Mouse (Mus musculus) hindbrain, embryonic 16.5 days (tissue): ENCODE measurements at regions not wholly inside any gene's neighbourhood (a gene's known extent, or its start where the extent isn't known, plus 50 kb on each side); places are given as distances from the start of the nearest gene placed in this dataset.
"Not testable (repeated sequence)": the region's sequence is repeated elsewhere in the genome, so short reads cannot be mapped to it uniquely, and the experiment has no call there.

ENCODE experiments used
- ATAC-seq: fragments of 200-750 bp; cut with Nextera tagmentation; 2 replicates; pipeline ENCODE4 v1.8.0; 2017; ENCODE audit warnings: moderate TSS enrichment, moderate library complexity
- H3K27ac ChIP-seq: fragments of 300-500 bp; sonication (generic); 2 replicates; pipeline ENCODE4 v1.5.1; 2014; ENCODE audit warnings: low read depth, mild to moderate bottlenecking, control low read depth, low read length, moderate library complexity
- H3K27me3 ChIP-seq: fragments of 300-500 bp; sonication (generic); replicated peaks from 2 replicates; pipeline ENCODE4 v1.6.1; 2014; ENCODE audit warnings: low read length; ENCODE audit not compliant: control insufficient read depth, insufficient read depth
- H3K36me3 ChIP-seq: fragments of 300-500 bp; sonication (generic); 2 replicates; pipeline ENCODE4 v1.6.1; 2014; ENCODE audit warnings: mild to moderate bottlenecking, low read length, moderate library complexity, mixed read lengths; ENCODE audit not compliant: control insufficient read depth, insufficient read depth
- H3K4me1 ChIP-seq: fragments of 300-500 bp; sonication (generic); 2 replicates; pipeline ENCODE4 v1.6.1; 2014; ENCODE audit warnings: low read depth, low read length; ENCODE audit not compliant: control insufficient read depth, insufficient read depth
- H3K4me2 ChIP-seq: fragments of 300-500 bp; sonication (generic); 2 replicates; pipeline ENCODE4 v1.6.1; 2014; ENCODE audit warnings: mild to moderate bottlenecking, low read length, control low read depth, moderate library complexity
- H3K4me3 ChIP-seq: fragments of 300-500 bp; sonication (generic); 2 replicates; pipeline ENCODE4 v1.5.1; 2014; ENCODE audit warnings: mild to moderate bottlenecking, low read length, control low read depth, moderate library complexity
- H3K9ac ChIP-seq: fragments of 300-500 bp; sonication (generic); 2 replicates; pipeline ENCODE4 v1.6.1; 2014; ENCODE audit warnings: low read depth, mild to moderate bottlenecking, control low read depth, low read length, moderate library complexity
- H3K9me3 ChIP-seq: fragments of 300-500 bp; sonication (generic); 2 replicates; pipeline ENCODE4 v1.6.1; 2014; ENCODE audit warnings: mild to moderate bottlenecking, low read length, moderate library complexity; ENCODE audit not compliant: control insufficient read depth
- WGBS: fragments of 180-500 bp; shearing (Covaris S2); extraction: QIAGEN DNeasy Blood & Tissue Kit; methylation state at CpG from one replicate; pipeline ENCODE4 v1.1.7; 2014; 5-methylcytosine and 5-hydroxymethylcytosine counted together

- Histone ChIP-seq H3K4me3 (no peak overlapping the region), H3K27me3 (no peaks in the 10 kb centered on the region), H3K4me1 (peaks cover 2% of the 10 kb centered on the region; the same call in 1 of the 2 replicates), H3K36me3 (no peaks in the 10 kb centered on the region), H3K9ac (no peak overlapping the region), H3K27ac (peak overlapping the region; percentile 51), H3K4me2 (no peak overlapping the region), H3K9me3 (no peaks in the 10 kb centered on the region)
- ATAC-seq: peak; percentile 79
- 34% methylated on average over 6 of the region's 6 CpGs for WGBS
Measured at GRCm38 (mm10) chr1:14109190-14109482, 1984.0 kb downstream of the 4930444P10Rik start.

- no peaks in the 10 kb centered on the region for H3K27me3 ChIP-seq
- H3K4me1 ChIP-seq: peaks cover 2% of the 10 kb centered on the region; the same call in 1 of the 2 replicates
- no peaks in the 10 kb centered on the region for H3K9me3 ChIP-seq
- 40% methylated on average over 7 of the region's 7 CpGs for WGBS
- no peak overlapping the region for H3K4me3 ChIP-seq
- no peak overlapping the region for H3K27ac ChIP-seq
- no peaks in the 10 kb centered on the region for H3K36me3 ChIP-seq
- H3K4me2 ChIP-seq: no peak overlapping the region
- peak; percentile 85 for ATAC-seq
- no peak overlapping the region for H3K9ac ChIP-seq
Measured at GRCm38 (mm10) chr1:14108450-14109189, 1984.5 kb downstream of the 4930444P10Rik start.

- WGBS: 95% methylated on average over 4 of the region's 6 CpGs
- not testable (repeated sequence) for ATAC-seq, H3K9ac ChIP-seq, H3K4me3 ChIP-seq, H3K4me2 ChIP-seq, H3K4me1 ChIP-seq, H3K27ac ChIP-seq, H3K9me3 ChIP-seq, H3K27me3 ChIP-seq, H3K36me3 ChIP-seq
Measured at GRCm38 (mm10) chr1:14105521-14105920, 1987.6 kb downstream of the 4930444P10Rik start.

- no peak overlapping the region for H3K9ac ChIP-seq
- H3K27me3 ChIP-seq: no peaks in the 10 kb centered on the region
- ATAC-seq: no peak
- no peak overlapping the region for H3K4me3 ChIP-seq
- peaks cover 2% of the 10 kb centered on the region; the same call in 1 of the 2 replicates for H3K4me1 ChIP-seq
- no peaks in the 10 kb centered on the region for H3K36me3 ChIP-seq
- no peaks in the 10 kb centered on the region for H3K9me3 ChIP-seq
- H3K27ac ChIP-seq: no peak overlapping the region
- H3K4me2 ChIP-seq: no peak overlapping the region
- WGBS: 87% methylated on average over 2 of the region's 2 CpGs
Measured at GRCm38 (mm10) chr1:14104529-14104928, 1988.6 kb downstream of the 4930444P10Rik start.

- peaks cover 3% of the 10 kb centered on the region; the same call in 1 of the 2 replicates for H3K4me1 ChIP-seq
- H3K36me3 ChIP-seq: no peaks in the 10 kb centered on the region
- H3K4me3 ChIP-seq: no peak overlapping the region
- no peaks in the 10 kb centered on the region for H3K9me3 ChIP-seq
- H3K4me2 ChIP-seq: no peak overlapping the region
- no peak for ATAC-seq
- WGBS: 51% methylated on average over 5 of the region's 5 CpGs
- H3K27ac ChIP-seq: no peak overlapping the region
- H3K9ac ChIP-seq: no peak overlapping the region
- H3K27me3 ChIP-seq: no peaks in the 10 kb centered on the region
Measured at GRCm38 (mm10) chr1:14099031-14099430, 1994.1 kb downstream of the 4930444P10Rik start.

GRCm38 (mm10) chr1:14097567-14098228 is 1995.4 kb downstream of the 4930444P10Rik start:
- ATAC-seq: peak; percentile 52; the same call in 1 of the 2 replicates
- Histone ChIP-seq H3K4me2 (no peak overlapping the region), H3K4me3 (no peak overlapping the region), H3K9me3 (no peaks in the 10 kb centered on the region), H3K27me3 (no peaks in the 10 kb centered on the region), H3K36me3 (no peaks in the 10 kb centered on the region), H3K27ac (no peak overlapping the region), H3K9ac (no peak overlapping the region), H3K4me1 (peaks cover 3% of the 10 kb centered on the region; the same call in 1 of the 2 replicates)
- whole genome bisulfite sequencing: 16% methylated on average over 5 of the region's 5 CpGs

- Histone ChIP-seq H3K9ac (no peak overlapping the region), H3K4me2 (no peak overlapping the region), H3K4me1 (no peaks in the 10 kb centered on the region), H3K27ac (no peak overlapping the region), H3K9me3 (no peaks in the 10 kb centered on the region), H3K4me3 (no peak overlapping the region), H3K27me3 (no peaks in the 10 kb centered on the region), H3K36me3 (no peaks in the 10 kb centered on the region)
- WGBS: 81% methylated on average over 3 of the region's 3 CpGs
- no peak for ATAC-seq
Measured at GRCm38 (mm10) chr1:14064856-14065255, 2028.3 kb downstream of the 4930444P10Rik start.

- no peaks in the 10 kb centered on the region for H3K27me3 ChIP-seq
- no peak overlapping the region for H3K27ac ChIP-seq
- no peaks in the 10 kb centered on the region for H3K36me3 ChIP-seq
- no peaks in the 10 kb centered on the region for H3K4me1 ChIP-seq
- H3K9me3 ChIP-seq: no peaks in the 10 kb centered on the region
- H3K4me3 ChIP-seq: no peak overlapping the region
- no peak overlapping the region for H3K4me2 ChIP-seq
- ATAC-seq: no peak
- H3K9ac ChIP-seq: no peak overlapping the region
- WGBS: 72% methylated on average over 2 of the region's 2 CpGs
Measured at GRCm38 (mm10) chr1:14036163-14036562, 2057.0 kb downstream of the 4930444P10Rik start.

GRCm38 (mm10) chr1:14011484-14011883 is 2081.6 kb downstream of the 4930444P10Rik start:
- no peak for ATAC-seq
- Histone ChIP-seq H3K4me1 (no peaks in the 10 kb centered on the region), H3K4me2 (no peak overlapping the region), H3K9me3 (no peaks in the 10 kb centered on the region), H3K4me3 (no peak overlapping the region), H3K27me3 (no peaks in the 10 kb centered on the region), H3K27ac (no peak overlapping the region), H3K36me3 (no peaks in the 10 kb centered on the region), H3K9ac (no peak overlapping the region)
- WGBS: 75% methylated on average over 9 of the region's 9 CpGs
